Mouse (Mus musculus) lung, postnatal 0 days (tissue): Measurements from ENCODE around the gene Gm20388. TPM values are rescaled to one million over a fixed set of nuclear protein-coding genes. Genes with fewer than 3 reads are reported as not detected.

Experiments used
- ATAC-seq: fragments of 200-750 bp; cut with Nextera tagmentation; 2 replicates; pipeline ENCODE4 v1.8.0; 2017; ENCODE audit warnings: moderate library complexity
- DNase-seq: peaks from one replicate; pipeline ENCODE4 v3.0.0-alpha.2; 2016; ENCODE audit warnings: low spot score
- H3K27ac ChIP-seq: fragments of 300-500 bp; sonication (generic); 2 replicates; pipeline ENCODE4 v1.5.1; 2014; ENCODE audit warnings: antibody characterized with exemption, mild to moderate bottlenecking, low read length, mixed read lengths
- H3K27me3 ChIP-seq: fragments of 300-500 bp; sonication (generic); replicated peaks from 2 replicates; pipeline ENCODE4 v1.6.1; 2014; ENCODE audit warnings: low read length, mixed read lengths; ENCODE audit not compliant: insufficient read depth
- H3K36me3 ChIP-seq: fragments of 300-500 bp; sonication (generic); 2 replicates; pipeline ENCODE4 v1.6.1; 2014; ENCODE audit warnings: low read length, mixed read lengths; ENCODE audit not compliant: insufficient read depth
- H3K4me1 ChIP-seq: fragments of 300-500 bp; sonication (generic); 2 replicates; pipeline ENCODE4 v1.6.1; 2014; ENCODE audit warnings: antibody characterized with exemption, low read depth, low read length, mixed read lengths; ENCODE audit not compliant: insufficient read depth
- H3K4me2 ChIP-seq: fragments of 300-500 bp; sonication (generic); replicated peaks from 2 replicates; pipeline ENCODE4 v1.6.1; 2014; ENCODE audit warnings: low read depth, mild to moderate bottlenecking, low read length, moderate library complexity, mixed read lengths
- H3K4me3 ChIP-seq: fragments of 300-500 bp; sonication (generic); 2 replicates; pipeline ENCODE4 v1.5.1; 2014; ENCODE audit warnings: low read depth, low read length
- H3K9ac ChIP-seq: fragments of 300-500 bp; sonication (generic); replicated peaks from 2 replicates; pipeline ENCODE4 v1.6.1; 2014; ENCODE audit warnings: low read depth, mild to moderate bottlenecking
- H3K9me3 ChIP-seq: fragments of 300-500 bp; sonication (generic); 2 replicates; pipeline ENCODE4 v1.6.1; 2016; ENCODE audit warnings: low read length, mixed read lengths
- CTCF ChIP-seq: IDR thresholded peaks from 2 replicates; pipeline ENCODE4 v1.5.1; 2016; ENCODE audit warnings: antibody characterized with exemption, mild to moderate bottlenecking
- EP300 ChIP-seq: IDR thresholded peaks from 2 replicates; pipeline ENCODE4 v1.6.1; 2016; ENCODE audit warnings: antibody characterized with exemption, mild to moderate bottlenecking, control low read depth
- WGBS: fragments of 180-500 bp; shearing (Covaris S2); extraction: QIAGEN DNeasy Blood & Tissue Kit; methylation state at CpG from one replicate; pipeline ENCODE4 v1.1.7; 2014; 5-methylcytosine and 5-hydroxymethylcytosine counted together
- polyA plus RNA-seq: library from polyadenylated mRNA; unstranded; fragments of >200 nt; fragmentation: Nextera tagmentation; extraction: Ambion mirVana; gene quantifications from 2 replicates; pipeline ENCODE4 v1.2.1, GENCODE M21; 2015

Gene Gm20388
- polyA plus RNA-seq, 1 experiment from 2014 or later, result not detected

DNA sequence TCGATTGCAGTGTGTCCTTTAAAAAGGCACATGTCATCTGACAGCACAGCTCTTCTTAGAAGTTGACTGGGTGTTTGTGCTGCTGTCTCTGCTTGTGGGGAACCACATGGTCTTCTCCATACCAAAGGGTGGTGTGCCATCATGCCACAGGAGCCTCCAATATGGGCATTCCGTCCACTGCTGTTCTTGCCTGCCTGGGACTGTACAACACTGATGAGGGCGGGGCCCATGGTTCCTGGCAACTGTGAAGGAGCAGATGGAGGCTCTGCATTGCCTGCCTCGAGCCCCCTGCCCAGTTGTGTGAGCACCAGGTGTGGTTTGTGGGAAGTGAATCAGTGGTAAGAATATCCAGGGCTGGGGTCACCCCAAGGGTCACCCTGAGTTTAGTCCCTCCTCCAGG, 2112.1 kb downstream of the Gm20388 start:
- Histone ChIP-seq H3K27ac (no peak overlapping the region), H3K4me2 (no peak overlapping the region), H3K27me3 (no peaks in the 10 kb centered on the region), H3K9me3 (no peaks in the 10 kb centered on the region), H3K4me3 (no peak overlapping the region), H3K4me1 (peaks cover 7% of the 10 kb centered on the region; the same call in 1 of the 2 replicates), H3K36me3 (0 out of 2 replicates have a peak, but pooled peaks cover 13% of the 10 kb centered on the region), H3K9ac (no peak overlapping the region)
- peak; percentile 24 for DNase-seq
- TF ChIP-seq EP300, result no peak
- TF ChIP-seq CTCF, result no peak
- 64% methylated on average over 4 of the region's 4 CpGs for WGBS
- ATAC-seq, result peak; percentile 23; the same call in 1 of the 2 replicates

- H3K27me3 ChIP-seq, result no peaks in the 10 kb centered on the region
- 89% methylated on average over 9 of the region's 9 CpGs for WGBS
- H3K4me2 ChIP-seq, result no peak overlapping the region
- H3K4me3 ChIP-seq, result no peak overlapping the region
- no peak overlapping the region for H3K27ac ChIP-seq
- H3K9ac ChIP-seq, result no peak overlapping the region
- DNase-seq, result no peak
- no peak for ATAC-seq
- peaks cover 7% of the 10 kb centered on the region; the same call in 1 of the 2 replicates for H3K4me1 ChIP-seq
- H3K36me3 ChIP-seq, result 0 out of 2 replicates have a peak, but pooled peaks cover 13% of the 10 kb centered on the region
- no peaks in the 10 kb centered on the region for H3K9me3 ChIP-seq
- TF ChIP-seq EP300 (no peak), CTCF (no peak)
Observed at GRCm38 (mm10) chr8:122025546-122025945, 2114.9 kb downstream of the Gm20388 start.

DNA sequence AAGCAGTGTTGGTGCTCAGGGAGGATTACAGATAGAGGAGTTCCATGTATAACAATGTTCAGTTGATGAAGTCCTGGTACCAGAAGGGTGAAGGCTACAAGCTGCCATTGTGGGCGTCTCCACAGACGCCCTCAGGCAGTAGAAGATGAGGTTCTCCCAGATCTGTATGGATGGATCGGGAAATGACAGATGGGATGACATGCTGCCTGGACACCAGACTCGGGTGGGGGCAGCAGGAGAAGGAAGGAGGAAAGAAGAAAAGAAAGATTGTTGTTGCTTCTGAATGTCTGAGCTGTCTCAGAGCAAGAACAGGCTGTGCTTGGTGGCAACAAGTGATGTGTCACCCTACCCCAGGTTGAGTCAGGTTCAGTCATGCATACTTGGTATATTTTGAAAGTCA, 2117.5 kb downstream of the Gm20388 start:
- Histone ChIP-seq H3K27ac (no peak overlapping the region), H3K9ac (no peak overlapping the region), H3K9me3 (no peaks in the 10 kb centered on the region), H3K4me1 (no peaks in the 10 kb centered on the region), H3K36me3 (0 out of 2 replicates have a peak, but pooled peaks cover 13% of the 10 kb centered on the region), H3K27me3 (no peaks in the 10 kb centered on the region), H3K4me3 (no peak overlapping the region), H3K4me2 (no peak overlapping the region)
- TF ChIP-seq CTCF (no peak), EP300 (no peak)
- no peak for DNase-seq
- 80% methylated on average over 4 of the region's 4 CpGs for WGBS
- no peak for ATAC-seq

DNA sequence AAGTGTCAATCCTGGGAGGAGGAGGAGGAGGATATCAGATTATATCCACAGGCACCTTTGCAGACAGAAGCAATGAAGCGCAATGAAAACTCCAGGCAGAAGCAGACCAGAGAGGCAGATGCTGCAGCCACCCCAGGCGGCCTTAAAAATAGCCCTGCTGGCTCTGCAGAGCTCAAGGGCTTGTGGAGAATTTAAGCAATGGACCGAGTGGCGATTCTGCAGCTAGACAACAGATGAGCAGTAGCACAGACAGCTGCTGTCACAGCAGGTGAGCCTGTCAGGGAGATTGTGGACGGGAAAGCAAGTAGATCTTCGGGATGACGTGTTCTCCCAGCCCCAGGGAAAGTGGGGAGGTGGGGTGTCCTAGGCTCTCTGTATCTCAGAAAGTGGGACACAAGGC, 2120.3 kb downstream of the Gm20388 start:
- Histone ChIP-seq H3K9ac (no peak overlapping the region), H3K36me3 (0 out of 2 replicates have a peak, but pooled peaks cover 3% of the 10 kb centered on the region), H3K4me2 (no peak overlapping the region), H3K4me1 (no peaks in the 10 kb centered on the region), H3K9me3 (no peaks in the 10 kb centered on the region), H3K4me3 (no peak overlapping the region), H3K27me3 (no peaks in the 10 kb centered on the region), H3K27ac (no peak overlapping the region)
- no peak for TF ChIP-seq EP300
- TF ChIP-seq CTCF, result no peak
- WGBS, result 54% methylated on average over 7 of the region's 7 CpGs
- no peak for DNase-seq
- ATAC-seq, result no peak

DNA sequence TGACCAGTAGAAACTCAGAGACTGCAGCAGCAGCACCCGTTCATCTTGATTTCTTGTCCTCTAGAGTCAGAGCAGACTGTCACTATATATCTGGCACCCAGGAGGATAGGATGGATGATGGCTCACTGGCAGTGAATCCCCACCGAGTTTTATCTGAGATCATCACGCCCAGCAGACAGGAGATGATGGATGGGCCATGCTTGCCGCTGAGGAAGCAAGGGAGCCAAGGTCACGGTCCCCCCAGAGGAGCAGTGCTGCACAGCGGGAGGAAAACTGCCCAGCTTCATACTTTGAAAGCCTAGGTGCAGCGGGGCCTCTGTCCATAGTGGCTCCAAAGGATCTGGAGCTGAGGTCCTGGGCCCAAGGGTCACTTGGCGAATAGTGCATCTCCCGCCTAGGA, 2122.1 kb downstream of the Gm20388 start:
- Histone ChIP-seq H3K9ac (no peak overlapping the region), H3K4me2 (no peak overlapping the region), H3K27ac (no peak overlapping the region), H3K4me3 (no peak overlapping the region), H3K27me3 (no peaks in the 10 kb centered on the region), H3K4me1 (no peaks in the 10 kb centered on the region), H3K9me3 (no peaks in the 10 kb centered on the region), H3K36me3 (no peaks in the 10 kb centered on the region)
- WGBS, result 26% methylated on average over 9 of the region's 9 CpGs
- ATAC-seq (no peak), DNase-seq (no peak)
- TF ChIP-seq EP300, result no peak
- no peak for TF ChIP-seq CTCF

GRCm38 (mm10) chr8:122035543-122035942, 2124.9 kb downstream of the Gm20388 start:
- no peak for ATAC-seq
- TF ChIP-seq CTCF (no peak), EP300 (no peak)

DNA sequence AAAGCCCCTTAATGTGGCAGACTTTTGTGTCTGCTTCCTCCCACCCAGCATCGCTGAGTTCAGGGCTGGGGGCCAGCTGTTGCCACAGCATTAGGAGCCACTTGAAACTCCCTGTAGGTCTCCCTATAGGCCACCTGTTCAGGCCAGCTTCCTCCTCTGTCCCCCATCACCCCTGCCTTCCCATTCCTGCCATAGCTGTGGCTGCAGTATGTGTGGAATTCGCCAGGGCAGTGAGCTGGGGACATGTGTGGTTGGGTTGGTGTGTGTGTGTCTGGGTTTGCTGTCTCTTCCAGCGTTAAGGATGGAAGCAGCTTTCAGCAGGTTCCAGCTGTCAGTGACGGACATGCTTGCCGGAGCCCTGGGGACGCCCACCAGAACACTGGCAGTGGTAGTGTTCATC, 2125.7 kb downstream of the Gm20388 start:
- H3K36me3 ChIP-seq, result no peaks in the 10 kb centered on the region
- ATAC-seq, result no peak
- H3K9ac ChIP-seq, result no peak overlapping the region
- H3K27me3 ChIP-seq, result no peaks in the 10 kb centered on the region
- H3K27ac ChIP-seq, result no peak overlapping the region
- no peak for TF ChIP-seq EP300
- no peaks in the 10 kb centered on the region for H3K9me3 ChIP-seq
- 66% methylated on average over 6 of the region's 6 CpGs for WGBS
- H3K4me3 ChIP-seq, result no peak overlapping the region
- no peak for DNase-seq
- H3K4me2 ChIP-seq, result no peak overlapping the region
- H3K4me1 ChIP-seq, result no peaks in the 10 kb centered on the region

More at GRCm38 (mm10) chr8:122035543-122035942, 2124.9 kb downstream of the Gm20388 start:
- Histone ChIP-seq H3K9me3 (no peaks in the 10 kb centered on the region), H3K27ac (no peak overlapping the region), H3K36me3 (no peaks in the 10 kb centered on the region), H3K4me2 (no peak overlapping the region), H3K27me3 (no peaks in the 10 kb centered on the region), H3K4me1 (no peaks in the 10 kb centered on the region), H3K9ac (no peak overlapping the region), H3K4me3 (no peak overlapping the region)
- WGBS, result 54% methylated on average over 7 of the region's 7 CpGs
- DNase-seq, result no peak
